Mouse (Mus musculus): ENCODE results near the gene Ehbp1l1.

The Ehbp1l1 gene

DNA sequence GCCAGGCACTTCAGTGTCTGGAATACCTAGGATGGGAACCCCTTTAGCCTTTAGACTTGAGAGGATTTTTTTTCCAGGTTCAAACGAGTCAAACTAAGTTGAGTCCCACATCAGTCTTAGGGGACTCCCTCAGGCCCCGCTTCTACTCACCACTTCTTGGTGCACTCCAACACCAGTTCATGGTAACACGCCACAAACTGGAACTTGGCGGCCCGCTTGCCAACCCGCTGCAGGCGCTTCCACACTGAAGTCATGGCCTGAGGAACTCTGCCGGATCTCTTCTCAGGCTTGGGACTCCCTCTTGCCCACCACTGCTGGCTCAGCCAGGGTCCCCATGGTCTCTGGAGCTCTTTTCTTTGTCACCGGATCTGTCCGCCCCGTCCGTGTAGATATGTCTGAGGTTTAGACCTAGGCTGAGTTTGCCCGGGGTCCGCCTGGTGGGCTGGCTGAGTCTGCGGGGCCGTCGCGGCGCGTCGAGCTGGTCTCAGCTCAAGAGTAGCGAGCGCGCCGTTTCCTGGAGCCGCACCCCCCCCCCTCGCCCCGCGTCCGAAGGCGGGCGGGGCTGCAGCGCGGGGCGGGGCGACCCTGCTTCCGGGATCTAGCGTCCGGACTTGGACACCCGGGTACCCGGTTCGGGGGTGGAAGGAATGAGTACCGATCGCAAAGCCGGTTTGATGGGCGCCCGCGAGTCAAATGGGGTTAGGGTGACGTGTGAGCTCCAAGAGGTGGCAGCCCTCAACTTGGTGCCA lies at the start of gene Ehbp1l1:
TSS of gene Ehbp1l1 (minus strand) at position 551 of the 749 bp plus-strand sequence.
- DNase-seq (ENCODE audit: low spot score) = no peak

DNA sequence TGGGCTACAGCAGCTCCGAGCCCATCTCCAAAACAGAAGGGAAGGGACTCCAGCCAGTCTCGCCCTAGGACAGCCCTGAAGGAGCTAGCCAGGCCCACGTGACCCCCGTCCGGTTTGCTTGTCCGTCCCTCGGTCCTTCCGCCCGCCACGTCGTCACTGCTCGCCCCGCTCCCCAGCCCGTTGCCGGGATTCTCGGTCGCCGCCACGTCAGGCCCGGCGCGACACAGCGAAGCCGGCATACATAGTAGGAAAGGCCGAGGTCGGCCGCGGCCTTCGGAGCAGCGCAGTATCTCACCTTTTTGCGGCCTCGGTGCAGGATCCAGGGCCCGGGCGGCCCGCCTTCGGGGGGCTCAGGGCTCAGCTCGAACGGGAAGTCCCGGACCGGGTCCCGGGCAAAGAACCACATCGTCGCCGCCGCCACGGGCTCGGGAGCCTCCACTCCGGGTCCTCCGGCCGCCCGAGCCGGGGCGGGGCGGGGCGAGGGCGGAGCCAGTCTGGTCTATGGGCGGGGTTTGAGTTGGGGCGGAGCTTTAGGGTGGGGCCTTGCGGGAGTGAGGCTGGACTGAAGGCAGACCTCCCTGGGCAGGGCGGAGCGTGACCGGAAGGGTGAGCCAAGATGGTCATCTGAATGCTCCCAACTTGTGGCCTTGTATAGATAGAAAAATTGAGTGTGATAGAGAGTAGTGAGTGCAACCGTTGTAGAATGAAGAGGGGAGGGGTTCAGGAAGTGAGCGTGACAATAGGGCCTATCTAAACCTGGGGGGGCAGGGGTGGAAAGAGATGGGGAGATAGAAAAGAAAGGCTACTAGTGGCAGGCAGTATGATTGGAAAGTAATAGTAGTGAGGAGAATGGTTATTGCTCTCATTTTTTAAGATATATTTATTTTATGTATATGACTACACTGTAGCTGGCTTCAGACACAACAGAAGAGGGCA lies 45.1 kb upstream of the Ehbp1l1 start, which contains the start of gene Scyl1:
TSS of gene Scyl1 (minus strand) at position 495 of the 936 bp plus-strand sequence.
- DNase-seq (ENCODE audit: low spot score) = peak; percentile 86

DNA sequence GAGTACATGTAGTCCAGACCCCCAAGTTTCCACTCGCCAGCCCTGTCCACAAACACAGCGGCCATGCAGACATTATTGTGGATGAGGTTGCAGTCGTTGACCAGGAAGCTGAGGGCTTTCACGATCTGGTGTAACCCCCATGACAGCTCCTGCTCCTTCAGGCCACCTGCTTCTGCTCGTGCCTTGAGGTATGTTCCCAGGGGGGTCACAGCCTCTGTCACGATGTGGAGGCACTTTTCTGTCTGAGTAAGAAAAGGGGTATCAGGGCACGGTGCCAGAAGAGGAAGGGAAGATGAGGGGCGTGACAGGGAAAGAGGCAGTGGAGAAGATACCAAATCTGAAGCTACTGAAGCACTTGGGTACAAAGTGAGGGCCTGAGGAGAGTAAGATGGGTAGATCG lies 44.2 kb upstream of the Ehbp1l1 start:
- no peak for DNase-seq (ENCODE audit: low spot score)

DNA sequence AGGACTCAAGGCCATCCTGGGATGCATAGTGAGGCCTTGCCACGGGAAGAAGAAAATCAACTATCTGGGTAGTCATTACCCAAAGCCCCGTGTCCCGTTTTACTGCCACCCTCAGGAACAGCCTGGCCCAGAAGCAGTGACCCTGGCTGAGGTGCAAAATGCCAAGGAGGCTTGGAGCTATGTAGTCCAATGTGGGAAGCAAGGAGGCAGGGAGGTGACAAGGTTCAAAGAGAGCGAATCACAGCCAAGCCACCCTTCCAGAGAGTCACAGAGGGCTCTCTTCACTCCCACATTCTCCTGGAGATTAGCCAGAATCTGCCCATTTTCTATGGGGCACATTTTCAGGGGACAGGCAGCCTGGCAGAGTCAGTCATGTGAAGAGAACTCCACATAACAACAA lies 41.2 kb upstream of the Ehbp1l1 start:
- DNase-seq (ENCODE audit: low spot score) = no peak

- DNase-seq (ENCODE audit: low spot score) = no peak
Observed at GRCm38 (mm10) chr19:5763163-5763562, 37.0 kb upstream of the Ehbp1l1 start.

GRCm38 (mm10) chr19:5758878-5759403 lies 32.8 kb upstream of the Ehbp1l1 start:
- DNase-seq (ENCODE audit: low spot score) = no peak

- no peak for DNase-seq (ENCODE audit: low spot score)
Observed at GRCm38 (mm10) chr19:5756991-5757636, 31.0 kb upstream of the Ehbp1l1 start.

- DNase-seq (ENCODE audit: low spot score) = no peak
Observed at GRCm38 (mm10) chr19:5756321-5756985, 30.3 kb upstream of the Ehbp1l1 start.

GRCm38 (mm10) chr19:5751742-5752141 lies 25.6 kb upstream of the Ehbp1l1 start:
- DNase-seq (ENCODE audit: low spot score) = no peak

DNA sequence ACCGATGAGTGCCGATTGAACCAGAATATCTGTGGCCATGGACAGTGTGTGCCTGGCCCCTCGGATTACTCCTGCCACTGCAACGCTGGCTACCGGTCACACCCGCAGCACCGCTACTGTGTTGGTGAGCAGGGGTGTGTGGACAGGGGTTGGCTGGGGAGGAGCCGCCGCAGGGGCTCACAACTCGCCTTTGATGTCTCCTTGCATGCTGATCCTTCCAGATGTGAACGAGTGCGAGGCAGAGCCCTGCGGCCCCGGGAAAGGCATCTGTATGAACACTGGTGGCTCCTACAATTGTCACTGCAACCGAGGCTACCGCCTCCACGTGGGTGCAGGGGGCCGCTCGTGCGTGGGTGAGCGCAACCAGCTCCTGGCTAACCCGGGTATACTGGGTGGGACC lies 24.8 kb upstream of the Ehbp1l1 start:
- no peak for DNase-seq (ENCODE audit: low spot score)

- no peak for DNase-seq (ENCODE audit: low spot score)
Observed at GRCm38 (mm10) chr19:5749476-5749875, 23.4 kb upstream of the Ehbp1l1 start.

DNA sequence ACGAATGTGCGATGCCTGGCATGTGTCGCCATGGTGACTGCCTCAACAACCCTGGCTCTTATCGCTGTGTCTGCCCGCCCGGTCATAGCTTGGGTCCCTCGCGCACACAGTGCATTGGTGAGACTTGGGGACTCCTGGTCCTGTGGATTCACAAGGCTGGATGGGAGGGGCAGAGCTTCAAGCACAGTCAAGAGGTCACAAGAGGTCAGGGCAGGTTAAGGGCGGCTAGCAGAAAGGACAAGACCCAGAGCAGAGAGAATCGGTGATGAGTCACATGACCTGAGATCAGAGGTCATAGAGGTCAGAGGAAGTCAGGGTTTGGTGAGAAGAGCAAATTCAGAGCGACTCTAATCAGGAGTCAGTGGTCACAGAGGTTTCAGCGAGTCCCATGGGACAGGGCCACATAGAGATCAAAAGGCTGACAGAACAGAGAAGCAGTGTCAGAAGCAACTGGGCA lies 20.8 kb upstream of the Ehbp1l1 start:
- DNase-seq (ENCODE audit: low spot score) = no peak

DNA sequence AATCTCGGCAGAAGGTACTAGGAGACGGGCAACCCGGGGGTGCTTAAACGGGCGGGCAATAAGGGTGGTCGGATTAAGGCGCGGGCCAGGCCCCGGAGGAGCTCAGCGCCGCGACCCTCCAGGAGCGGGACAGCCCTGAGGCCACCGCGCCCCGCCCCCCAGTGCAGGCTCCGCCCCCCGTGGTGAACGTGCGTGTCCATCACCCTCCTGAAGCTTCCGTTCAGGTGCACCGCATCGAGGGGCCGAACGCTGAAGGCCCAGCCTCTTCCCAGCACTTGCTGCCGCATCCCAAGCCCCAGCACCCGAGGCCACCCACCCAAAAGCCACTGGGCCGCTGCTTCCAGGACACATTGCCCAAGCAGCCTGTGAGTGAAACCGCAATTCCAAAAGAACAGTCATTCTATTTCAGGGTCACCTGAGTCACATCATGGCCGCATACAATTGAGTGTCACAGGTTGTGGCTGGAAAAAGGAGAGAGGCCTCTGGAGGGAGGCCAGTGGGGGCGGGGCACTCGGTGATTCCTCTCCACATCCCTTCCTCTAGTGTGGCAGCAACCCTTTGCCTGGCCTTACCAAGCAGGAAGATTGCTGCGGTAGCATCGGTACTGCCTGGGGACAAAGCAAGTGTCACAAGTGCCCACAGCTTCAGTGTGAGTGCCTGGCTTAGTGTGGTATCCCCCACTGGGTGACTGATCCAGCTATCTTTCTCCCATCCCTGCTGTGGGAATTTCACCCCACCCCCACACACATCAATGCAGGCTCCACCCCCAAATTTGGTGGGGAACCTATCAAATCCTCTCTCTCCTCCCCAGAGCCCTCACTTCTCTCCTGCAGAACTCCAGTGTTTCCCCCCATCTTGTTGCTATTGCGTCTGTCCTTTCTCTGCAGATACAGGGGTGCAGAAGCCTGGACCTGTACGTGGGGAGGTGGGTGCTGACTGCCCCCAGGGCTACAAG lies 19.9 kb upstream of the Ehbp1l1 start:
- no peak for DNase-seq (ENCODE audit: low spot score)

GRCm38 (mm10) chr19:5743576-5743975 lies 17.5 kb upstream of the Ehbp1l1 start:
- DNase-seq (ENCODE audit: low spot score) = no peak

- no peak for DNase-seq (ENCODE audit: low spot score)
Observed at GRCm38 (mm10) chr19:5742241-5742641, 16.1 kb upstream of the Ehbp1l1 start.

GRCm38 (mm10) chr19:5741641-5742240 lies 15.6 kb upstream of the Ehbp1l1 start:
- DNase-seq (ENCODE audit: low spot score) = peak; percentile 82

DNA sequence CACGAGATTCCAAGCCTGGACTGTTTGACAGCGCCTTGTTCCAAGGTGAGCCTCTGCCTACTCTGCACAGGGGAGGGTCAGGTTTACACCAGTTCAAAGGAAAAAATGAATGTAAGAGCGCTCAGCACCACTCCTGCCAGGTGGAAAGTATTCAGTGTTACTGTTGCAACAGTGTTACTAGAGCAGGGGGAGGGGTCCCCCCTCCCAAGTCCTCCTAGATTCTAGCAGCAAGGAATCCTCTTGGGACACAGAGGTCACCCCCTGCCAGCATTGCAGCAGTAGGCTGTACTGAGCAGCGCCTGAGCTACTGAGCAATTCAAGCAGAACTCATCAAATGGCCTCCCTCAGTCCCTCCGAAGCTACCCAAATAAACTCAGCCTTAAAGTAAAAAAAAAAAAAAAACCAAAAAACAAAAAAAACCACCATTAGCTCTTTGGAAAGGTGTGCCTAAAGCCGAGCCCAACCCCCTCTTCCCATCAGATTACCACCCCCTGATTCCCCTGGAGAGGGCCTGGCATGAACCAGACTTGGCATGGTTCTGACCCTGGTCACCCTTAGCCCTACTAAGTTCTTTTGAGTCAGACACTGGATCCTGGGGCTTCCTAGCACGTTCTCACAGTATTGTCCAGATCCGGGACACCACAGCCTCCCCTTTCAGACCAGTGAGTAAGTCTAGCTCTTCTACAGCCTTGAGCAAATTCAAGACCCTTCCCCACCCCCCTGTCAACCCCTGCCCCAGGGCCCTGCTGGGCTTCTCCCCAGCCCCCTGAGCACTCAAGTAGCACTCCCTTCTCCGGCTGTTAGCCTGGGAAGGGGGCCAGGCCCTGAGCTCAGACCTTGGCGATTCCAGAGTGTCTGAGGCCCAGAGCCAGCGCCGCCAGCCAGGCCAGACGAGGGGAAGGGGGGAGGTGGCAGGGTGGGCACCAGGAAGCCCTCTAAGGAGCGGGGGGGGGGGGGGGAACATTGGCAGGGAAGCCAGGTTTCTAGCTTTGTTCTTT lies 14.5 kb upstream of the Ehbp1l1 start, which contains the start of gene Ltbp3:
TSS of gene Ltbp3 (plus strand) at position 585 of the 998 bp plus-strand sequence.
- DNase-seq (ENCODE audit: low spot score) = peak; percentile 65

- no peak for DNase-seq (ENCODE audit: low spot score)
Observed at GRCm38 (mm10) chr19:5739446-5739845, 13.3 kb upstream of the Ehbp1l1 start.

DNA sequence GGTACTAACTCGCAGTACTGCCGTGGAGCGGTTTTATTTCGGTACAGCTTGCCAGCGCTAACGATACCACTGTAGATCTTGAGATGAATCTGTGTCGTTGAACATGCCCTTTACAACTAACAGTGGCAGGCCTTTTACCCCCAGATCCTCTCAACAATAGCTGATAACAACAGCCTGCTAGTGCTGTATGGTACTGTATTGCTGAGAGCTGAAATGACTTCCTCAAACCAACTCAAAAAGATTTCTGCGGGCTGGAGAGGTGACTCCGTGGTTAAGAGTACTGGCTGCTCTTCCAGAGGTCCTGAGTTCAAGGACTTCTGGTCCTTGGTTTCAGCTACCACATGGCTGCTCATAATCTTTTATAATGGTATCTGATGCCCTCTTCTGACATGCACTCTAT lies 8.2 kb upstream of the Ehbp1l1 start:
- DNase-seq (ENCODE audit: low spot score) = no peak
